Mouse (Mus musculus) liver, embryonic 11.5 days (tissue): ENCODE data around the gene Hoxa3. TPM values are rescaled to one million over a fixed set of nuclear protein-coding genes. Genes with fewer than 3 reads are reported as not detected.

Source experiments
- ATAC-seq: fragments of 200-750 bp; cut with Nextera tagmentation; replicated peaks from 2 replicates; pipeline ENCODE4 v1.8.0; 2017; ENCODE audit warnings: moderate number of reproducible peaks, mild to moderate bottlenecking, moderate TSS enrichment, moderate library complexity; ENCODE audit not compliant: low FRiP score
- DNase-seq: peaks from one replicate; pipeline ENCODE4 v3.0.0-alpha.2; 2017; ENCODE audit warnings: low spot score
- H3K27ac ChIP-seq: fragments of 300-500 bp; sonication (generic); 2 replicates; pipeline ENCODE4 v1.5.1; 2014; ENCODE audit warnings: mild to moderate bottlenecking, low read depth, low read length, control low read depth
- H3K27me3 ChIP-seq: fragments of 300-500 bp; sonication (generic); replicated peaks from 2 replicates; pipeline ENCODE4 v1.6.1; 2014; ENCODE audit warnings: low read length, mixed read lengths; ENCODE audit not compliant: control insufficient read depth, insufficient read depth
- H3K36me3 ChIP-seq: fragments of 300-500 bp; sonication (generic); 2 replicates; pipeline ENCODE4 v1.6.1; 2014; ENCODE audit warnings: mild to moderate bottlenecking, low read length, moderate library complexity, mixed read lengths; ENCODE audit not compliant: control insufficient read depth, insufficient read depth
- H3K4me1 ChIP-seq: fragments of 300-500 bp; sonication (generic); replicated peaks from 2 replicates; pipeline ENCODE4 v1.6.1; 2014; ENCODE audit warnings: low read length, mixed read lengths; ENCODE audit not compliant: control insufficient read depth, insufficient read depth
- H3K4me2 ChIP-seq: fragments of 300-500 bp; sonication (generic); 2 replicates; pipeline ENCODE4 v1.6.1; 2014; ENCODE audit warnings: mild to moderate bottlenecking, control low read depth, moderate library complexity
- H3K4me3 ChIP-seq: fragments of 300-500 bp; sonication (generic); 2 replicates; pipeline ENCODE4 v1.5.1; 2014; ENCODE audit warnings: low read depth, low read length, control low read depth
- H3K9ac ChIP-seq: fragments of 300-500 bp; sonication (generic); 2 replicates; pipeline ENCODE4 v1.6.1; 2014; ENCODE audit warnings: low read depth, low read length, control low read depth
- H3K9me3 ChIP-seq: fragments of 300-500 bp; sonication (generic); 2 replicates; pipeline ENCODE4 v1.6.1; 2016; ENCODE audit warnings: low read length, inconsistent platforms, mixed read lengths; ENCODE audit not compliant: control insufficient read depth
- WGBS: fragments of 180-500 bp; shearing (Covaris S2); extraction: QIAGEN DNeasy Blood & Tissue Kit; methylation state at CpG from one replicate; pipeline ENCODE4 v1.1.7; 2014; 5-methylcytosine and 5-hydroxymethylcytosine counted together
- polyA plus RNA-seq: library from polyadenylated mRNA; unstranded; fragments of >200 nt; fragmentation: Nextera tagmentation; extraction: Ambion mirVana; gene quantifications from 2 replicates; pipeline ENCODE4 v1.2.1, GENCODE M21; 2014

Hoxa3 gene
- polyA plus RNA-seq, 1 experiment from 2014 or later: 2.9 TPM

DNA sequence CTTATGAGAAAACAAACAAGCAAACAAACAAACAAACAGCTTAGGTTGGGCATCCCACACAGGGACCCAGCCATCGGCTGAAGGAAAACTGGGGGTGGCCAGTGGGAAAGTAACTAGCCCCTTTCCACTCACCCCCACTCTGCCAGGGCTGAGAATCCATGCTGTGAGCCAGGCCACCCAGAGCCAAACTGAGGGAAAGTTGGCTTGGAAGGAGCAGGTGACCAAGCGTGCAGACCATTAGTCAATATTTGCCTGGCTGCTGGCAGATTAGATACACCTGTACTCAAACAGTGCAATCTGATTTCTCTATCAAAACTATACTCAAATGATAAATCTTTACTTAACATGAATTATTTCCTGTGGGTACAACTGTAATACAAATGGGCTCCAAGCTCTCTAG is 31.1 kb downstream of the Hoxa3 start:
- Histone ChIP-seq H3K4me3 (no peak overlapping the region), H3K36me3 (no peaks in the 10 kb centered on the region), H3K4me2 (no peak overlapping the region), H3K9me3 (no peaks in the 10 kb centered on the region), H3K9ac (no peak overlapping the region), H3K27me3 (peaks cover 98% of the 10 kb centered on the region), H3K27ac (no peak overlapping the region), H3K4me1 (peaks cover 11% of the 10 kb centered on the region)
- ATAC-seq (no peak), DNase-seq (no peak)
- WGBS: 39% methylated on average over 2 of the region's 2 CpGs

DNA sequence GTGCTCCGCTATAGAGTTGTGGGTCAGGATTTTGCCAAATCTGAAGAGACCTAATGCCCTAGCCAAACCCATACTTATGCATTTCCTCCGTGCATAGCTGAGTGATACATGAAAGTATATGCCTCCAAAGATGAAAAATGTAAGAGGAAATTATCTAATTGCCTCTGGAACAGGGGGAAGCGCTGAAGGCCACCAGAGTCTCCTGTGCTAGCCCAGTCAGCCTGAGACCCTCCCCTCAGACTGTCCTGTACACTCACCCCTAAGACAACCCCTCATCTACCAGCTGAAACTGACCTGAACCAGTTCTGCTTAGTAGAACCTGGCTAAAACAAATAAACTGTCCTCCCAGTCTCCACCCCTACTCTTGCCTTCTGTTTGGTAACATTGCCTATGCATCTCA is 32.4 kb downstream of the Hoxa3 start:
- Histone ChIP-seq H3K9ac (no peak overlapping the region), H3K36me3 (no peaks in the 10 kb centered on the region), H3K4me3 (no peak overlapping the region), H3K9me3 (no peaks in the 10 kb centered on the region), H3K4me2 (peak overlapping the region; percentile 64), H3K27me3 (peaks cover 99% of the 10 kb centered on the region), H3K4me1 (peaks cover 10% of the 10 kb centered on the region), H3K27ac (no peak overlapping the region)
- ATAC-seq (no peak), DNase-seq (no peak)
- WGBS: 24% methylated on average over 3 of the region's 3 CpGs

DNA sequence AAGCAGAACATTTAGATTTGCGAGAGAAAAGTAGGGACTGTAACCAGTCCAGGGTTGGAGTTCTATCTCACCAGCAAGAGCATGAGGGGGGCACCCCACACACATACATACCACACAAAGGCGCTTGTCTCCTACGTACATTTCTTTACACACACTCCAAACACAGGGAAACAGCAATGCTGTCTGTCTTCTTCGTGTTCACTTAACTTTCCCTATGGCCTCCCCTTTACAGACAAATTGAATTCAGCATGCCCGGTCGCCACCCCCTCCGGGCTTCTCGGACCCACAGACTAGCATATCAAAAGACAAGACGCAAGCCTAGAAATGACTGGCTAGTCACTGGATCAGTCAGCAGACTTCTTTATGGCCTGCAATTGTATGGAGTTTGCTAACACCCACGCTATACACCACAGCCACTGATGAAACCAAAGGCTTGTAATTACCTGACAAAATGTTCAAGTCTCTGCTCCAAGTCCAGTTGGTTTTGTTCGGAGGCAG is 32.9 kb downstream of the Hoxa3 start:
- H3K36me3 ChIP-seq: no peaks in the 10 kb centered on the region
- no peaks in the 10 kb centered on the region for H3K9me3 ChIP-seq
- 11% methylated on average over 11 of the region's 11 CpGs for WGBS
- H3K4me1 ChIP-seq: peaks cover 9% of the 10 kb centered on the region
- H3K27ac ChIP-seq: peak overlapping the region; percentile 79; the same call in 1 of the 2 replicates
- DNase-seq: no peak
- ATAC-seq: no peak
- peaks cover 99% of the 10 kb centered on the region for H3K27me3 ChIP-seq
- H3K9ac ChIP-seq: peak overlapping the region; percentile 54; the same call in 1 of the 2 replicates
- peak overlapping the region; percentile 46 for H3K4me3 ChIP-seq
- peak overlapping the region; percentile 64 for H3K4me2 ChIP-seq

DNA sequence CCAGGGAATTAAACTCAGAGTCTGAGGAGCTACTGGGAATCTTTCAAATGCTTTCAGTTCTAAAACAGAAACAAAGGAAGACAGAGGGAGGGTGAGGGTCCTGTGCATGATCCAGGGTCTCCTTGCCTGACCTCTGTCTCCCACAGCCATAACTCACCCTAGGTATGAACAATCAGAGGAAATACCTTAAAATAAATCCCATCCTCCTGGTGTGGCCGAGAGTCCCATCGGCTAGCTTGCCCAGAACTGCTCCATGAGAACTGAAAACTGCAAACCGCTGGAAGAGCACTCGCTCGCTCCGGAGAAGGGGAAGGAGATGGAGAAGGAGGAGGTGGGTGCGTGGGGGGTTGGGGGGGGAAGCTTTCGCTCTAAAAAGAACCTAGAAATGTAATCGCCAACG is 33.4 kb downstream of the Hoxa3 start:
- DNase-seq (no peak), ATAC-seq (no peak)
- Histone ChIP-seq H3K4me2 (peak overlapping the region; percentile 64), H3K36me3 (no peaks in the 10 kb centered on the region), H3K9ac (peak overlapping the region; percentile 54), H3K27me3 (peaks cover 99% of the 10 kb centered on the region), H3K4me3 (peak overlapping the region; percentile 46), H3K4me1 (peaks cover 9% of the 10 kb centered on the region), H3K9me3 (no peaks in the 10 kb centered on the region), H3K27ac (peak overlapping the region; percentile 79; the same call in 1 of the 2 replicates)
- 6% methylated on average over 10 of the region's 10 CpGs for WGBS

DNA sequence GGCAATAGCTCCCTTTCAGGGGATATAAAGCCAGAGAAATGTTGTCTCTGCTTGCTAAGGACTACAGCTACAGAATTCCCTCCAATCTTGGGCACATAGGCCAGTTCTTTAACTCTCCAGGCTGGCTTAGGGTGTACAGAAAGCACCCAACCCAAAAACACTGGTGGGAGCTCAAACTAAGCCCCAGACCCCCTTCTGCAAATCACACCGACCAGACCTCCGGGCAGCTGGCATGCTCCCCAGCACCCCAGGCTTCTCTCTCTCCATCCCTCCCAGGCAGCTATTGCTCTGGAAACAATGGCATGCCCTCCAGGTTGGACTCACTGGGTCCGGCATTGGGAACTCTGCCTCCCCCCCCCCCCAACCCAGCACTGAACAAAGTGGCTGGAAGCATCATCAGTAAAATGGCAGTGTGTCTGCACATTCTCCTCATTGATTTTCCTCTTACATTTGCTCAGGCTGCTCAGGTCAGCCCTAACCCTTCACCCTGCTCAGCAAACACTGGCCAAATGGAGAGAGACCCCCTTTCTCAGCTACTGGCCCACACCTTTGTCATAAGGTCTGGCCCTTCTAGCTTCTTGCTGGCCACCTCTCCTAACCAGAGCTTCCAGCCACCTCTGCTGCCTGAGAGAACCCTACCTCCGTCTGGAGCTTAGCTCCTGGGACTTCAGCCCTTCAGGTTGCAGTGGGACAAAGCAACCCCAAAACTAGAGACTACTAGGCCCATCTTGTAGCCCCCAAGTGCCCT is 34.0 kb downstream of the Hoxa3 start:
- Histone ChIP-seq H3K36me3 (no peaks in the 10 kb centered on the region), H3K4me3 (peak overlapping the region; percentile 46), H3K27me3 (peaks cover 98% of the 10 kb centered on the region), H3K4me1 (peaks cover 8% of the 10 kb centered on the region), H3K27ac (peak overlapping the region; percentile 79), H3K4me2 (peak overlapping the region; percentile 64), H3K9me3 (no peaks in the 10 kb centered on the region), H3K9ac (peak overlapping the region; percentile 54)
- no peak for ATAC-seq
- WGBS: 6% methylated on average over 4 of the region's 4 CpGs
- DNase-seq: no peak

DNA sequence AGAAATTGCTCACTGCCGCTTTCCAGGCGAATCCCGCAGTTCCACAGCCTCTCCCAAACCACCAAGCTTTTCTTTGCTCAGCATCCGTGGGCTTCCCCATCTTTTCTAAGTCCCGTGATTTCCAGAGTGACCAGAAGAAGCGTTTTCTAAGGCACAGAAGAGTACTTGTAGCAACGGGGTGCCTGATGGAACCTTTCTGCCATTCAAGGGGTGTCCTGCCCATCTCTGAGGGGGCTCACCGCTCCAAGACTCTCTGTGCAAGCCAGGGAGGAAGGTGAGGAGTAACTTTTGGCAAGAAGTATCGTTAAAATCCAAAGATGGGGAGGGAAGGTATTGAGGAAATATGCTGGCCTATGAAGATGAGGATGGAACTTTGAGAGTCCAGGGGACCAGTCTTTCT is 35.3 kb downstream of the Hoxa3 start:
- DNase-seq: no peak
- H3K9me3 ChIP-seq: no peaks in the 10 kb centered on the region
- WGBS: 7% methylated on average over 9 of the region's 9 CpGs
- peaks cover 4% of the 10 kb centered on the region; the same call in 1 of the 2 replicates for H3K4me1 ChIP-seq
- peak overlapping the region; percentile 64 for H3K4me2 ChIP-seq
- H3K9ac ChIP-seq: peak overlapping the region; percentile 68
- H3K27ac ChIP-seq: peak overlapping the region; percentile 84
- H3K4me3 ChIP-seq: peak overlapping the region; percentile 46
- H3K27me3 ChIP-seq: peaks cover 97% of the 10 kb centered on the region
- no peak for ATAC-seq
- no peaks in the 10 kb centered on the region for H3K36me3 ChIP-seq

DNA sequence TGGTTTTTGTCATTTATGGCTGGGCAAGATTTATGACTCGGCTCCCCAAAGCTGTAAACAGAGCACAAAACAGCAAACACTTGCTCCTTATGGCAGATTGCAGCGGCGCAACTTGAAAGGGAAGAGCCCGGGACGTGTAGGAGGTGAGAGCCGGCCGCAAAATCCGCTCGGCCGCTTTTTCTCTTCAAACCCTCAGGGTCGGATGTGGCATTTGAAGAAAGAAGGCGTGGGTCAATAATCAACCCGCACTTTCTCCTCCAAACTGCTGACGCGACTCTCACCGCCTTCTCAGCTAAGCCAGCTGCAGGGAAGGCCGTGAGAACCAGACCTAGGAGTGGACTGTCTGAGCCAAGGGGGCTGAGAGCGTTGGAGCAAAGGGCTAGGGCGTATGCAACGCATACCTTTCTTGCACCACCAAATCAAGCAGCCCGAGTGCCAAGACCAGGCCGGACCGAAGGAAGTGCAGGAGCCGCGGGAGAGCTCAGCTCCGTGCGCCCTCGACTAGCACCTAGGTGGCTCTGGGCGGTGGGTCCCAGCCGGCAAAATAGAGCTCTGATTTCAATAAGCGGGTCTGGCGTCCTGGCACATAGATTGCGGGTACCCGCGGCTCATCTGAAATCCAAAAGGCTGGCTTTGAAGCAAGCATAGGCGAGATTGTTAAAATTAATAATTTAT is 35.9 kb downstream of the Hoxa3 start, which contains the start of gene 5730596B20Rik:
Gene 5730596B20Rik, plus strand, starts transcription at position 438 of the 675 bp plus-strand sequence.
- H3K9ac ChIP-seq: peak within 1 kb of the TSS; percentile 68

DNA sequence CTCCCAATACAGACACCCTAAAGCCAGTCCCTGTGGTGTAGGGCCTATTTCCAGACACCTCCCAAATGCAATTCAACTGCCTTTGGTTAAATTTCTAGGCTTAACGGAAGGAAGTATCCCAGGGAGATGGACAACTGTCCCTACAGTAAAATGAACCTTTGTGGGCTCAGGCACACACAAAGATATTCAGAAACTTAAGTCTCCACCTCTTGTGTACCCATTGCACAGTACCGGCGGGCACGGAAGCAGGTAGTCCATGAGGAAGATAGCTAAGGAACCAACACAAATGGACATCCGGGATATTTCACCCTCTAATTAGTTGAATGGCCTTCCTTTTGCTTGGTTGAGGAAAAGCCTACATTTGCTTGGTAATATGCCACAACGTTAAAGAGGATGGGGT is 36.7 kb downstream of the Hoxa3 start:
- H3K4me2 ChIP-seq: peak overlapping the region; percentile 64
- WGBS: 2% methylated on average over 6 of the region's 6 CpGs
- H3K27me3 ChIP-seq: peaks cover 99% of the 10 kb centered on the region
- H3K9me3 ChIP-seq: no peaks in the 10 kb centered on the region
- ATAC-seq: no peak
- H3K4me3 ChIP-seq: peak overlapping the region; percentile 46
- peak overlapping the region; percentile 84 for H3K27ac ChIP-seq
- H3K4me1 ChIP-seq: peaks cover 5% of the 10 kb centered on the region; the same call in 1 of the 2 replicates
- DNase-seq: no peak
- peak overlapping the region; percentile 68 for H3K9ac ChIP-seq
- H3K36me3 ChIP-seq: no peaks in the 10 kb centered on the region

More for the DNA sequence above, 35.9 kb downstream of the Hoxa3 start, which contains the start of gene 5730596B20Rik:
- Histone ChIP-seq H3K9me3 (no peaks in the 10 kb centered on the region), H3K36me3 (no peaks in the 10 kb centered on the region), H3K4me2 (peak within 1 kb of the TSS; percentile 64), H3K4me1 (peaks cover 7% of the 10 kb centered on the region; the same call in 1 of the 2 replicates), H3K27me3 (peaks cover 99% of the 10 kb centered on the region), H3K27ac (peak within 1 kb of the TSS; percentile 84), H3K4me3 (peak within 1 kb of the TSS; percentile 46)
- WGBS: under 1% methylated on average over 36 of the region's 36 CpGs
- DNase-seq (no peak), ATAC-seq (no peak)
